Mouse (Mus musculus) small intestine, adult 2 months (tissue): ENCODE results near the gene Eef1a1. TPM values are rescaled to one million over a fixed set of nuclear protein-coding genes. Genes with fewer than 3 reads are reported as not detected.

Experiments
- H3K27ac ChIP-seq: fragments of 200-500 bp; 2 replicates; pipeline ENCODE4 v1.5.1; 2012; ENCODE audit warnings: low read depth, low read length, control low read depth, inconsistent platforms; ENCODE audit not compliant: insufficient read depth
- H3K27me3 ChIP-seq: fragments of 200-500 bp; 2 replicates; pipeline ENCODE4 v1.6.1; 2012; ENCODE audit warnings: mild to moderate bottlenecking, moderate library complexity, low read length, inconsistent platforms; ENCODE audit not compliant: control insufficient read depth, insufficient read depth
- H3K36me3 ChIP-seq: fragments of 200-500 bp; 2 replicates; pipeline ENCODE4 v1.6.1; 2012; ENCODE audit warnings: mild to moderate bottlenecking, low read length, control low read depth, inconsistent platforms; ENCODE audit not compliant: control insufficient read depth, insufficient read depth
- H3K4me1 ChIP-seq: fragments of 200-500 bp; 2 replicates; pipeline ENCODE4 v1.6.1; 2012; ENCODE audit warnings: low read length, inconsistent platforms, mixed read lengths; ENCODE audit not compliant: control insufficient read depth, insufficient read depth, insufficient read length
- H3K4me3 ChIP-seq: fragments of 200-500 bp; 2 replicates; pipeline ENCODE4 v1.5.1; 2012; ENCODE audit warnings: low read depth, mild to moderate bottlenecking, control low read depth, inconsistent platforms, low read length, moderate library complexity
- CTCF ChIP-seq: fragments of 200-500 bp; IDR thresholded peaks from 2 replicates; pipeline ENCODE4 v1.5.1; 2012; ENCODE audit warnings: low read depth, mild to moderate bottlenecking, control low read depth, inconsistent platforms, low read length, moderate library complexity, mixed read lengths; ENCODE audit not compliant: insufficient replicate concordance, insufficient read length; ENCODE audit errors: extremely low read depth
- POLR2A ChIP-seq: fragments of 200-500 bp; IDR thresholded peaks from 2 replicates; pipeline ENCODE4 v1.6.1; 2012; ENCODE audit warnings: low read depth, mild to moderate bottlenecking, control low read depth, inconsistent platforms, low read length, moderate library complexity
- WGBS: fragments of 180-500 bp; shearing (Covaris S2); methylation state at CpG from one replicate; pipeline ENCODE4 v1.1.7; 2018; 5-methylcytosine and 5-hydroxymethylcytosine counted together
- polyA plus RNA-seq: library from polyadenylated mRNA; depleted of rRNA; stranded (reverse); fragments of >200 nt; gene quantifications from 2 replicates; pipeline ENCODE4 v1.2.3, GENCODE M21; 2012

Gene Eef1a1
- polyA plus RNA-seq, 1 experiment = 1,625 TPM

DNA sequence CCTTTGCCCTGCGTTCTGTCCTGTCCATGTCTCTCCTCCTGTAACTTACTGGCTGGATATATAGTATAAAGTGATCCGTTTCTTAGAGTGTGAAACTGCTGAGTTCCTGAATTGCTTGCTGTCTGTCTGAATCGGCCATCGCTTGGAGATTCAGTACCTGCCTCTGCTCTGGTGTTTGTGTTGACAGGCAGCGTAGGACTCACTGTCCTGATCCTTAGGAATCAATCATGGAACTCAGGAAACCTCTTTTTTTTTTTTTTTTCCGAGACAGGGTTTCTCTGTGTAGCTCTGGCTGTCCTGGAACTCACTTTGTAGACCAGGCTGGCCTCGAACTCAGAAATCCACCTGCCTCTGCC lies 17.7 kb upstream of the Eef1a1 start:
- TF ChIP-seq POLR2A (no peak), CTCF (no peak)
- 65% methylated on average over 7 of the region's 7 CpGs for WGBS
- Histone ChIP-seq H3K4me3 (no peak overlapping the region), H3K27me3 (no peaks in the 10 kb centered on the region), H3K27ac (no peak overlapping the region), H3K4me1 (no peaks in the 10 kb centered on the region), H3K36me3 (no peaks in the 10 kb centered on the region)

DNA sequence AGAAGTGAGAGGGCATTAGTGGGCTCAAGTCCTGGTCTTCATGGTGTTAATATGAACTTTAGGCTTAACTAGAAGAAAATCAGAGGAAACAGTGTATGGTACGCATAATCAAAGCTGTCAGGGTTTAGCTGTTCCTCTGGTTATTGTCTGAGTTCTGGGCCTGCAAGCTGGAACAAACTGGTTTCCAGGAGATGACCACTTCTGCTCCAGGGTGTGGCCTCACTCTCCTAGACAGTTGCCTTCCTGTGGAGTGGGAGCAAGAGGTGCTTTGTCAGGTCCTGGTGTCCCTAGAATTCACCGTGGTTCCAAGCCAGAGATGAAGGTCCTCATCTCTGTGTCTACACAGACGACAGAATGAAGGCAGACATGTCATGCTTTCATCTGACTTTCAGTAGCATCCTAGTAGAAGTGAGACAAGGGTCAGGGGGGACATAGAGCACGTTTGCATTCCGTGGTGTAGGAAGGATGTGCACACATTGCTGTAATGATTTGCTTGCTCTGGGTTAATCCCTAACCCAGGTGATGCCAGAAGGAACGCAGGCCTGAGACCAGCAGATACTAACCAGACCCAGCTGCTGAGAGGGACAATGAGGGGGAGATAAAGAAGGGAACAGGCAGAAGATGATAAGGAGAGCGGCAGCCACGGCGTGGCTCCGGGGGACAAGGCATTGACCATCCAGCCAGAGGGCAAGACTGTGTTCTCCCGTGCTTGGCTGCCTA lies 17.2 kb upstream of the Eef1a1 start:
- Histone ChIP-seq H3K27ac (no peak overlapping the region), H3K36me3 (no peaks in the 10 kb centered on the region), H3K4me1 (no peaks in the 10 kb centered on the region), H3K27me3 (no peaks in the 10 kb centered on the region), H3K4me3 (no peak overlapping the region)
- no peak for TF ChIP-seq CTCF
- TF ChIP-seq POLR2A = no peak
- 34% methylated on average over 11 of the region's 11 CpGs for WGBS

DNA sequence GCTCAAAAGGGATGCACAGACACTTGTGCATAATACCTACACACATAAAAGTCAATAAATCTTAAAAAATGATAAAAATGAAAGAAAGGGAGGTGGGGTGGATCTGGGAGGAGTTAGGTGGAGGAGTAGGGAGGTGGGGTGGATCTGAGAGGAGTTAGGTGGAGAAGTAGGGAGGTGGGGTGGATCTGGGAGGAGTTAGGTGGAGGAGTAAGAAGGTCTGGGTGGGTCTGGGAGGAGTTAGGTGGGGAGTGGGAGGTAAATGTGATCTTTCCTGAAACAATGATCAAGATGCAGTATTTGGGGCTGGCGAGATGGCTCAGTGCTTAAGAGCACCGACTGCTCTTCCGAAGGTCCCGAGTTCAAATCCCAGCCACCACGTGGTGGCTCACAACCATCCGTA lies 16.3 kb upstream of the Eef1a1 start:
- H3K27me3 ChIP-seq = no peaks in the 10 kb centered on the region
- H3K27ac ChIP-seq = no peak overlapping the region
- WGBS = 90% methylated on average over 6 of the region's 6 CpGs
- no peaks in the 10 kb centered on the region for H3K4me1 ChIP-seq
- H3K36me3 ChIP-seq = no peaks in the 10 kb centered on the region
- no peak overlapping the region for H3K4me3 ChIP-seq
- TF ChIP-seq POLR2A (no peak), CTCF (no peak)

DNA sequence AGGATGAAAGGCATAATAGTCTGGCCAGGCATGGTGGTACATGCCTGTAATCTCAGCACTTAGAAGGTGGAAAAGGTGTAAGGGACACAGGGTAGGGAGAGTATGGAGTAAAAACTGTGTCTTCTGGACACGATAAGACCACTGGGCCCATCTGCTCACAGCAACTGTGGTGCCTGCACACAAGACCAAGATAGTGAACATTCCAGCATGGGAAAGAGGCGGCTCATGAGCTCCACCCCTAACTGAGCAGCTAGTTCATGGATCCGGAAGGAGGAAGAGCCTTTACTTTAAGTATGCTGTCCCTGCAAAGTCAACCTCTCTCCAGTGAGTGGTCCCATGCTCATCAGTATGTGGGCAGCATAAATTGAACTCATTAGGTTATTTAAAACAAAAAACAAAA lies 15.7 kb upstream of the Eef1a1 start:
- Histone ChIP-seq H3K4me3 (no peak overlapping the region), H3K36me3 (no peaks in the 10 kb centered on the region), H3K27me3 (no peaks in the 10 kb centered on the region), H3K27ac (no peak overlapping the region), H3K4me1 (no peaks in the 10 kb centered on the region)
- TF ChIP-seq POLR2A = no peak
- no peak for TF ChIP-seq CTCF
- WGBS = 59% methylated on average over 3 of the region's 3 CpGs

DNA sequence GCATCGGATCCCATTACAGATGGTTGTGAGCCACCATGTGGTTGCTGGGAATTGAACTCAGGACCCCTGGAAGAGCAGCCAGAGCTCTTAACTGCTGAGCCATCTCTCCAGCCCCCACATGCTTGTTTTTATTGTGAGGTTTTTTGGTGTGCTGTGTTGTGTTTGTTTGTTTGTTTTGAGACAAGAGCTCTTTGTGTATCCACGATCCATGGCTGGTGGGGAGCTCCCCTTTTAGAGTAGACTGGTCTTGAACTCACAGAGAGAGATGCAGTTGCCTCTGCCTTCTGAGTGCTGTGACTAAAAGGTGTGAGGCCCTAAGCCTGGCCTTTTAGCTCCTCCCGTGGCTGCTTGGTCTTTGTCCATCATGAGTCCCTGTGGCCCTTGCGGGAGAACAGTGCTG lies 15.2 kb upstream of the Eef1a1 start:
- Histone ChIP-seq H3K27me3 (no peaks in the 10 kb centered on the region), H3K27ac (no peak overlapping the region), H3K4me3 (no peak overlapping the region), H3K4me1 (no peaks in the 10 kb centered on the region), H3K36me3 (no peaks in the 10 kb centered on the region)
- 88% methylated on average over 4 of the region's 4 CpGs for WGBS
- TF ChIP-seq CTCF = no peak
- no peak for TF ChIP-seq POLR2A

DNA sequence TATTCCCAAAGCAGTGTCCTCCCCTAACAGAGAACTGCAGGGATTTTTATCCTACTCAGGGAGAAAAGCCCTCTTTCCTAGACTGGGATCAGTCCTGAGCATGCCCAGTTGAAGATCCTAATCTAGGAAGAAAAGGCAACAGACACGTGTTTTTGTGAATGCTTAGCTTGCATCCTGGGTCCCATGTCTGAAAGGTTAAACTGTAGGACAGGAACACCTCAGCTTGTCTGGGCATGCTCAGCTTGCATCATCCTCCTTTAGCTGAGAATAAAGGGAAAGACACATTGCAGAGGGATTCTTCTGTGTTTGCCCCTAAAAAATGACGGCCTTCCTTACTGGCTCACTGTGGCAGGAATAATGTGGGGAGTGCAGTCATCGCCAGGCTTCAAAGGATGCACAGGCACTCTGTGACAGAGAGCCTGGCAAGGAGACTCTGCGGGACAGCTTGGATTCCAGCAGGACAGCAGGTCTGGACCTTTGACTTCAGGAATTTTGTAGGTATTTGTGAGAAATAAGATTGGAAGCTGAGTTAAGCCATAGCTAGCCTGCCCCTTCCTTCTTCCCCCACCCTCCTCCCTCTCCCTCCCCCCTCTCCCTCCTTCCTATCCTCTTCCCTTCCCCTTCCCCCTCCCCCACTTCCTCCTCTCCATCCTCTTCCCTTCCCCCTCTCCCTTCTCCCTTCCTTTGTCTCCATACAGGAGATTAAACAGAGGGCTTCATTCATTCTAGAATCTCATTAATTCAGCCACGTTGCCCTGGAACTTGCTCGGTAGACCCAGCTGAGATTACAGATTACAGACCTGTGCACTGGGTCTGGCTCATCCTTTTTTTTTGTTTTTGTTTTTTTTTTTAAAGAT lies 14.5 kb upstream of the Eef1a1 start:
- no peaks in the 10 kb centered on the region for H3K36me3 ChIP-seq
- no peaks in the 10 kb centered on the region for H3K27me3 ChIP-seq
- TF ChIP-seq CTCF (no peak), POLR2A (no peak)
- 59% methylated on average over 6 of the region's 6 CpGs for WGBS
- no peak overlapping the region for H3K27ac ChIP-seq
- H3K4me1 ChIP-seq = no peaks in the 10 kb centered on the region
- no peak overlapping the region for H3K4me3 ChIP-seq

DNA sequence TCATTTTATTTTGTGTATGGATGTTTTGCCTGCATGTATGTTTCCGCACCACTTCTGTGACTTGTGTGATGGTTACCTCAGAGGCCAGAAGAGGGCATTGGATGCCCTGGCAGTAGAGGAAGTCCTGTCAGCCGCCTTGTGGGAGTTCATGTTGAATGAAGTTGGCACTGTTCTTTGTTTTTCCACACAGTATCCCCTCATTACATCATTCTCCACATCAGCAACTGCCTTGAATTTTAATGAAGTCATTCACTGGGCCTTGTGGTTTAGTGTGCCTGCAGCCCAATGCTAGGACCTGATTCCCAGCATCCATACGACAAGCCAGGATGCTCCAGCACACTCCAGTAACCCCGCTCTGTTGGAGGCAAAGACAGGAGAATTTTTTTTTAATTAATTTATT lies 12.3 kb upstream of the Eef1a1 start:
- whole genome bisulfite sequencing = 91% methylated on average over 4 of the region's 4 CpGs
- H3K27me3 ChIP-seq = no peaks in the 10 kb centered on the region

More for the DNA sequence above, 12.3 kb upstream of the Eef1a1 start:
- TF ChIP-seq POLR2A = no peak
- no peak for TF ChIP-seq CTCF
- no peaks in the 10 kb centered on the region for H3K4me1 ChIP-seq
- H3K27ac ChIP-seq = no peak overlapping the region
- H3K4me3 ChIP-seq = no peak overlapping the region
- H3K36me3 ChIP-seq = no peaks in the 10 kb centered on the region
